Mouse (Mus musculus): ENCODE measurements around the gene Fcgrt.
"Not testable (repeated sequence)": the region's sequence is repeated elsewhere in the genome, so short reads cannot be mapped to it uniquely, and the experiment has no call there.

The Fcgrt gene

DNA sequence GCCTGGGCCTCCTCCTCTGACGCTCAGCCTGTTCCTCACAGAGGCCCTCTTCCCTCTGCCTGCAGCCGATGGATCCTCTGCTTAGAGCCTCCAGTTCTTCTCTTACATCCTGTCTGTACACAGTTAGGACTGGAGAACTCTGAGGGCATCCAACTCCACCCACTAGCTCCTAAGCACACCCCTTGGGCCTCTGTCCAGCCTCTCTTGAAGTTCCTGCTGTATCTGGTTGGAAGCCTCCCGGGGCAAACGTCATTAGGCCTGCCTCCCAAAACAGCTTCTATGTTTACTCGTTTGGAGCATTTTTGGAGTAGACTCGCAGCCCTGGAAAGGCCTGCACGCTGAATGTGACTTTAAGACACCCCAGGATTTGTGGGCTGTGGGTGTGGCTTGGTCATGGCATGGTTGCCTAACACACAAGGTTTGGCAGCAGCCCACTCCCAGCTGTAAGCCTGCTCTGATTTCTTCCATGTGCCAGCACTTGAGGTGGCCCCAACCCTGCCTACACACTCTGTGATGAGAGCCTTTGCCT, at the start of gene Fcgrt:
TSS of gene Fcgrt (minus strand) at position 200 of the 529 bp plus-strand sequence.
- H3K9me3 ChIP-seq (ENCODE audit: low read length), result no peaks in the 10 kb centered on the region
- H3K36me3 ChIP-seq (ENCODE audit: insufficient read depth, low read length), result peaks cover 8% of the 10 kb centered on the region; the same call in 1 of the 2 replicates
- no peak for TF ChIP-seq POU5F1 (IDR thresholded peaks at IDR 0.05; ENCODE audit: borderline replicate concordance, low read length)
- TF ChIP-seq NANOG (IDR thresholded peaks at IDR 0.05; ENCODE audit: borderline replicate concordance, low read length), result no peak
- TF ChIP-seq CTCF (conservative IDR thresholded peaks at IDR 0.05; ENCODE audit: low read length), result no peak
- H3K27me3 ChIP-seq (ENCODE audit: insufficient read depth, low read length), result no peaks in the 10 kb centered on the region
- H3K4me3 ChIP-seq (replicated peaks; ENCODE audit: low read length), result no peak within 1 kb of the TSS
- H3K4me1 ChIP-seq (replicated peaks; ENCODE audit: low read depth, low read length), result peaks cover 63% of the 10 kb centered on the region

DNA sequence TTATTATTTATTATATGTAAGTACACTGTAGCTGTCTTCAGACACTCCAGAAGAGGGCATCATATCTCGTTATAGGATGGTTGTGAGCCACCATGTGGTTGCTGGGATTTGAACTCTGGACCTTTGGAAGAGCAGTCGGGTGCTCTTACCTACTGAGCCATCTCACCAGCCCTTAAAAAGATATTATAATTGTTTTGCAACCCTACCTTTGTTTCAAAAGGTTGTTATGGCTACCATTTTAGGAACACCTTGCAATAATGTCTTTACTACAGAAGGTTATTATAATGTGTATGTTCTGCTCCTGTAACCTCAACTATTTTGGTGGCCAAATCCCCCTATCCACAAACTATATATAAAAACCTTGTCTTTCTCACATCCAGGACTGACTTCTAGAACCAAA, 49.4 kb upstream of the Fcgrt start:
- H3K27me3 ChIP-seq (ENCODE audit: insufficient read depth, low read length); H3K9me3 ChIP-seq (ENCODE audit: low read length): not testable (repeated sequence)
- Histone ChIP-seq H3K4me3 (replicated peaks; ENCODE audit: low read length) (peak overlapping the region; percentile 89), H3K4me1 (replicated peaks; ENCODE audit: low read depth, low read length) (peaks cover 59% of the 10 kb centered on the region), H3K36me3 (ENCODE audit: insufficient read depth, low read length) (peaks cover 46% of the 10 kb centered on the region)

DNA sequence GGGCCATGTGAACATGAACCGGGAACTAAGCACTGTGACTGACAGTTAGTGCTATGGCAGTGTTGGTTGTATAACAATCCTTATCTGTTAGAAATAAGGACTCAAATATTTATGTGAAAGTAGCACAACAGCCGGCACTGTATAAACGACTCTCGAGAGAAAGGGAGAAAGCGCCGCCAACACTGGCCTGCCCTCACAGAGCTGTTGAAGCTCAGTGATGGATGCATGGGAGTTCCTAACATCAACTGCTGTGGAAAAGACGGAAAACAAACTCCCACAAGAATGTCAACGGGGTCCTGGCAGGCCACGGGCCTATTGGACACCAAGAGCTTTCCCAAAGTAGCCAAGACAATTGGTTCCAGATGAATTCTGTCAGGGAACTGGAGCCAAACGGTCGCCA, 47.7 kb upstream of the Fcgrt start:
- H3K4me1 ChIP-seq (replicated peaks; ENCODE audit: low read depth, low read length), result peaks cover 53% of the 10 kb centered on the region
- peaks cover 54% of the 10 kb centered on the region for H3K36me3 ChIP-seq (ENCODE audit: insufficient read depth, low read length)
- H3K27me3 ChIP-seq (ENCODE audit: insufficient read depth, low read length), result no peaks in the 10 kb centered on the region
- H3K4me3 ChIP-seq (replicated peaks; ENCODE audit: low read length), result no peak overlapping the region
- no peaks in the 10 kb centered on the region for H3K9me3 ChIP-seq (ENCODE audit: low read length)
- TF ChIP-seq NANOG (IDR thresholded peaks at IDR 0.05; ENCODE audit: borderline replicate concordance, low read length), result no peak
- no peak for TF ChIP-seq CTCF (conservative IDR thresholded peaks at IDR 0.05; ENCODE audit: low read length)
- no peak for TF ChIP-seq POU5F1 (IDR thresholded peaks at IDR 0.05; ENCODE audit: borderline replicate concordance, low read length)

DNA sequence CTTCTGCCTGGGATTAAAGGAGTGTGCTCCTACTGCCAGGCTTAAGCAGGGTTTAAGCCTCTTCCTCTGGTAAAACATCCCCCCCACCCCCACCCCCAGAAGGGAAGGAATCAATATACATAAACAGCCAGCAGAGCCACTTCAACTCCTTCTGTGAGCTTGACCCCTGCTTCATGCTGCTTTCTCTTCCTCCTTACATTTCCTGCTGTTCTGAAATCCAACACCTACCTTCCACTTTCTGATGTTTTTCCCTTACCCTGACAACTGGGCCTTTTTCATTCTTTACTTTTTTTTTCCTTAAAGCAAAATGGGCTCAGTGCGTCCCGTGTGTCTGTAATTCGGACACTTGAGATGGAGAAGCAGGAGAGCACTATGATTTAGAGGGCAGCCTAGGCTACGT, 46.7 kb upstream of the Fcgrt start:
- peaks cover 43% of the 10 kb centered on the region for H3K4me1 ChIP-seq (replicated peaks; ENCODE audit: low read depth, low read length)
- TF ChIP-seq NANOG (IDR thresholded peaks at IDR 0.05; ENCODE audit: borderline replicate concordance, low read length) (no peak), CTCF (conservative IDR thresholded peaks at IDR 0.05; ENCODE audit: low read length) (no peak), POU5F1 (IDR thresholded peaks at IDR 0.05; ENCODE audit: borderline replicate concordance, low read length) (no peak)
- peaks cover 63% of the 10 kb centered on the region for H3K36me3 ChIP-seq (ENCODE audit: insufficient read depth, low read length)
- no peaks in the 10 kb centered on the region for H3K27me3 ChIP-seq (ENCODE audit: insufficient read depth, low read length)
- H3K4me3 ChIP-seq (replicated peaks; ENCODE audit: low read length), result no peak overlapping the region
- no peaks in the 10 kb centered on the region for H3K9me3 ChIP-seq (ENCODE audit: low read length)

DNA sequence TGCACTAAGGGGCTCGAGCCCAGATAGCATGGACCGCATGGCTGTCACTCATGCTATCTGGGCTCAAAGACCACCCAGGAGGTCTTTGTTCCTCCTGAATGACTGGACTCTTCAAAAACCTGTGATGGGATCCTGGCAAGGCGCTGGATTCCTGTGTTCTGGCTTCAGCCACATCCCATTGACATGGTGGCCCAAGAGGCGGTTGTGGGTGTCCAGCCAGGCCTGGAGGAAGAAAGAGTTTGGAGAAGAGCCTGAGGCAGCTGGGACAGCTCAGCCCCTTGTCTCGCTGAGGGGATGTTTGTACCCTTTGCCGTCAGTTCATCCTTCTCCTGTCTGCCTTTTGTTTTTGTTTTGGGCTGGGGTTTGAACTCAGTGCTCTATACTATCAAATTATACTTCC, 45.9 kb upstream of the Fcgrt start:
- H3K9me3 ChIP-seq (ENCODE audit: low read length), result no peaks in the 10 kb centered on the region
- no peak for TF ChIP-seq POU5F1 (IDR thresholded peaks at IDR 0.05; ENCODE audit: borderline replicate concordance, low read length)
- no peak for TF ChIP-seq CTCF (conservative IDR thresholded peaks at IDR 0.05; ENCODE audit: low read length)
- no peak for TF ChIP-seq NANOG (IDR thresholded peaks at IDR 0.05; ENCODE audit: borderline replicate concordance, low read length)
- H3K36me3 ChIP-seq (ENCODE audit: insufficient read depth, low read length), result peaks cover 71% of the 10 kb centered on the region
- H3K4me1 ChIP-seq (replicated peaks; ENCODE audit: low read depth, low read length), result peaks cover 37% of the 10 kb centered on the region
- H3K27me3 ChIP-seq (ENCODE audit: insufficient read depth, low read length), result no peaks in the 10 kb centered on the region
- no peak overlapping the region for H3K4me3 ChIP-seq (replicated peaks; ENCODE audit: low read length)

DNA sequence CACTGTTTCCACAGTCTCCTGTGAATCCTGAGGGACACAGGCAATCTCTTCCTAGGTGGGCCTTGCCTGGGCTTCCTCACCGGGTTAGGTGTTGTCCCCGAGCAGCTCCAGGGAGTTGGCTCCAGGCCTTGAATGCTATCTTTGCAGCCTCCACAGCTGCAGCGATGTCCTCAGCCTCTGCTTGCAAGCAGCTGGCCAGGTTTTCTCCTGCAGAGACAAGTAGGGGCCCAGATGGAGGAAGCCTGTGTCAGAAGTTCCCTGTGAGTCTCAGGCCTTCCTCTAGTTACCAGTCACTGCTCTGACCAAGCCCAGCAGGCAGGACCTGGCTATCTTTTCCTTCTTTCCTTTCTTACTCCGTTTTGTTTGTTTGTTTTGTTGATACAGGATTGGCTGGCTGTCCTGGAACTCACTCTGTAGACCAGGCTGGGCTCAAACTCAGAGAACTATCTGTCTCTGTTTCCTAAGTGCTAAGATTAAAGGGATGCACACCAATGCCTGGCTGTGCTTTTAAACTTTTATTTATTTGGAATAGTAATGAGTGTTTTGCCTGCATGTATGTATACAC, 45.0 kb upstream of the Fcgrt start:
- H3K4me3 ChIP-seq (replicated peaks; ENCODE audit: low read length), result no peak overlapping the region
- TF ChIP-seq NANOG (IDR thresholded peaks at IDR 0.05; ENCODE audit: borderline replicate concordance, low read length) (no peak), CTCF (conservative IDR thresholded peaks at IDR 0.05; ENCODE audit: low read length) (no peak), POU5F1 (IDR thresholded peaks at IDR 0.05; ENCODE audit: borderline replicate concordance, low read length) (no peak)
- H3K36me3 ChIP-seq (ENCODE audit: insufficient read depth, low read length), result peaks cover 81% of the 10 kb centered on the region
- H3K9me3 ChIP-seq (ENCODE audit: low read length), result no peaks in the 10 kb centered on the region
- no peaks in the 10 kb centered on the region for H3K27me3 ChIP-seq (ENCODE audit: insufficient read depth, low read length)
- H3K4me1 ChIP-seq (replicated peaks; ENCODE audit: low read depth, low read length), result peaks cover 37% of the 10 kb centered on the region

DNA sequence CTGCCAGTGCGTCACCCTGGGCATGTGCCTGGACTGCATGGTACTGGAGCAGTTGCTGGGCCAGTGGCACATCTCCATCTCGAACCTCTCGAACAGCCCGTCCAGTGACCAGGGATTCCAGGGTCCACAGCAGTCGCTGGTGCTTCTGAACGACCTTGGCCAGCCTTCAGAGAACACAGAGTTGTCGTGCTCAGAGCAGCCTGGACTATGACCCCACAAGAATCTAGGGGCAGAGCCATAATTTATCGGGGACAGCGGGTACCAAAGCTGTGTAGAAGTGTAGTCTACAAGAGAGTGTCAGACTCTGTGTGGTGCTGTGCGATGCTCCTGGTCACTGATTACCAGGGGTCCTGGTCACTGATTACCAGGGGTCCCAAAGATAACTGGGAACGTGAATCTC, 44.2 kb upstream of the Fcgrt start:
- no peak for TF ChIP-seq NANOG (IDR thresholded peaks at IDR 0.05; ENCODE audit: borderline replicate concordance, low read length)
- H3K4me1 ChIP-seq (replicated peaks; ENCODE audit: low read depth, low read length), result peaks cover 31% of the 10 kb centered on the region

DNA sequence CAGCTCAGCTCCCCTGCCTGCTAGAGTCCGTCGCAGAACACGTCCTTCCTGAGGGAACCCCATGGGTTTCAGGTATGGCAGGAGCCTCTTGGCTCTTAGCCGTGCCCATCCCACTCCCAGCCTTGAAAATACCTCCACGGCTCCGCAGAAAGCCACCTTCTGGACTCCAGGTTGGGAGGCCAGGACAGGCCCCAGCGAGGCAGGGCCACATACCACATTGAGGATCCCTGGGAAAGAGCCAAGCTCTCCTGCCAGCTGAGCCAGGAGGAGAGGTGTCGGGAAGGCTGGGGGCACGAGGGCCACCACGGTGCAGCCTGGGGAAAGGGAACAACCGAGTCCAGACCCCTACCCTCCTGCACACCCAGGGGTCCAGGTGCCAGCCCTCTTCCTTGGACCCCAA, 43.6 kb upstream of the Fcgrt start:
- Histone ChIP-seq H3K36me3 (ENCODE audit: insufficient read depth, low read length) (peaks cover 94% of the 10 kb centered on the region), H3K9me3 (ENCODE audit: low read length) (no peaks in the 10 kb centered on the region), H3K4me1 (replicated peaks; ENCODE audit: low read depth, low read length) (peaks cover 31% of the 10 kb centered on the region), H3K4me3 (replicated peaks; ENCODE audit: low read length) (no peak overlapping the region), H3K27me3 (ENCODE audit: insufficient read depth, low read length) (no peaks in the 10 kb centered on the region)
- TF ChIP-seq CTCF (conservative IDR thresholded peaks at IDR 0.05; ENCODE audit: low read length) (no peak), NANOG (IDR thresholded peaks at IDR 0.05; ENCODE audit: borderline replicate concordance, low read length) (no peak), POU5F1 (IDR thresholded peaks at IDR 0.05; ENCODE audit: borderline replicate concordance, low read length) (no peak)

More for the DNA sequence above, 44.2 kb upstream of the Fcgrt start:
- Histone ChIP-seq H3K36me3 (ENCODE audit: insufficient read depth, low read length) (peaks cover 88% of the 10 kb centered on the region), H3K9me3 (ENCODE audit: low read length) (no peaks in the 10 kb centered on the region), H3K4me3 (replicated peaks; ENCODE audit: low read length) (no peak overlapping the region), H3K27me3 (ENCODE audit: insufficient read depth, low read length) (no peaks in the 10 kb centered on the region)

DNA sequence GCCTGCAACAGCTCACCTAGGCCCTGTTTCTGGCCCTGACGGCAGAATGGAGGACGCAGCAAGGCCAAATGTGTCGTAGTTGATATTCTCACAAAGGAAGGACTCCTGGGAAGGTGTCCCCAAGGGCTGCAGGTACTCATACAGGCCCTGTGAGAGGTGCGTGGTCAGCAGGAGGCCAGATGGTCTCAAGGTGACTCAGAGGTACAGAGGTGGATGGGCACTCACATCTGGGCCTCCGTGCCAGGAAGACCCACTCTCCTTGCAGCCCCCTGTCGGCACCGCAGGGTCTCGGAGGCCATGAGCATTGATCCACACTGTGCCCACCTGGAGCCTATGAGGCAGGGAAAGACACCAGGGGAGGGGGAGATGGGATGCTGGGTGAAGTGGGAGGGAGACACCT, 41.8 kb upstream of the Fcgrt start:
- TF ChIP-seq CTCF (conservative IDR thresholded peaks at IDR 0.05; ENCODE audit: low read length), result no peak
- no peak for TF ChIP-seq NANOG (IDR thresholded peaks at IDR 0.05; ENCODE audit: borderline replicate concordance, low read length)
- TF ChIP-seq POU5F1 (IDR thresholded peaks at IDR 0.05; ENCODE audit: borderline replicate concordance, low read length), result no peak
- H3K9me3 ChIP-seq (ENCODE audit: low read length), result no peaks in the 10 kb centered on the region
- H3K4me3 ChIP-seq (replicated peaks; ENCODE audit: low read length), result no peak overlapping the region
- H3K4me1 ChIP-seq (replicated peaks; ENCODE audit: low read depth, low read length), result peaks cover 14% of the 10 kb centered on the region
- H3K36me3 ChIP-seq (ENCODE audit: insufficient read depth, low read length), result peaks cover 94% of the 10 kb centered on the region
- no peaks in the 10 kb centered on the region for H3K27me3 ChIP-seq (ENCODE audit: insufficient read depth, low read length)

Measured in E14TG2a.4 (cell line).